20 mouse cellular contexts compared by ENCODE assay signal in the genomic region with DNA sequence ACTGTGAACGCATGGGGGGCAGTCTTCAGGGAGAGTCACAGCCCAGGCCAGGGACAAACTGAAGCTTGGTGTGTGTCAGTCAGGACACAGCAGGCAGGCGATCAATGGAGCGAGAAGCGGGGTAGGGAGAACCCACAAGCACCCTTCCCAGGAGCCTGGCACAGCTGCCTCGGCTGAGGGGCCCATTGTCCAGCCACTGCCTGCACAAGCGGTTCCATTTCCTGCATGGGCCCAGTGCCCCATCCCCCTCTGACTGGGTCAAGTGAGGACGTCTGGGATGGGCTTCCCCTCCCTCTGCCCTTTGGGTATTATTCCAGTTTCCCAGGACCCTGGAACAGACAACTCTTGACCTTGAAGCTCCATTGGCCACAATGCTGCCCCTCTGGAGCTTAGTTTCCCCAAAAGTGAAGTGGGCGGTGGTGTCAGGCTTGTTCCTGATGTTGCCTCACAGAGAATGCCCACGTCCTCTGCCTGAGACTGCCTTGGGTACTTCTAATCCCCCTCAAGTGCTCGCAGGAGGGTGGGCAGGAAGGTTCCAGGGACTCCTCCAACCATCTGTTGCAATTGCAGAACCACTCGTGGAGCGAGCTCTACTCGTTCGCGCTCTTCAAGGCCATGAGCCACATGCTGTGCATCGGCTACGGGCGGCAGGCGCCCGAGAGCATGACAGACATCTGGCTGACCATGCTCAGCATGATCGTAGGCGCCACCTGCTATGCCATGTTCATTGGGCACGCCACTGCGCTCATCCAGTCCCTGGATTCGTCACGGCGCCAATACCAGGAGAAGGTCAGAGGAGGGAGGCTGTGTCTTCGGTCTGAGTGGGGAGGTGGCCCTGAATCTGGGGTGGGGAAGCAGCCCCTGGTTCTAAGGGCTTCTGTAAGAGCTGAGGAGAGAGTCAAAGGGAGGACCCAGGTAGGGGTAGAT. TPM values are rescaled to one million over a fixed set of nuclear protein-coding genes. Genes with fewer than 3 reads are reported as not detected.
A peak's percentile ranks its signal among the peaks of the same experiment; 100 is the strongest.
DNase-seq lines count a peak whose midpoint lies in the region; ATAC-seq lines count a peak whose summit lies in the region.
"Had no signal": no experiment of that assay in that cellular context is flagged by ENCODE, and none has a peak within 500 bp of the region (broad histone marks: within the 10 kb centered on the region; RNA-seq: fewer than 3 reads in every experiment).

No protein-coding gene starts in this region.

- H3K4me1 ChIP-seq in kidney, embryonic 15.5 days = peaks cover 27% of the 10 kb centered on the region
- H3K4me1 ChIP-seq in midbrain, embryonic 14.5 days (ENCODE audit: control insufficient read depth, insufficient read depth, low read length) = no peaks in the 10 kb centered on the region
- H3K4me1 ChIP-seq: intestine, embryonic 15.5 days; midbrain, embryonic 15.5 days had no signal

- no peak overlapping the region for H3K27ac ChIP-seq in kidney, embryonic 15.5 days
- no peak overlapping the region for H3K27ac ChIP-seq in midbrain, embryonic 14.5 days (replicated peaks; ENCODE audit: low read depth, low read length)
- H3K27ac ChIP-seq: forebrain, embryonic 13.5 days; heart, embryonic 15.5 days; intestine, embryonic 15.5 days; kidney, postnatal 0 days; midbrain, embryonic 15.5 days had no signal

- H3K9me3 ChIP-seq in kidney, embryonic 15.5 days (replicated peaks) = no peaks in the 10 kb centered on the region
- no peaks in the 10 kb centered on the region for H3K9me3 ChIP-seq in midbrain, embryonic 14.5 days (ENCODE audit: control insufficient read depth, low read length)
- H3K9me3 ChIP-seq: forebrain, embryonic 13.5 days; heart, embryonic 15.5 days; intestine, embryonic 15.5 days; midbrain, embryonic 15.5 days had no signal

- WGBS in kidney, embryonic 15.5 days = 67% methylated on average over 28 of the region's 28 CpGs
- whole genome bisulfite sequencing in midbrain, embryonic 14.5 days = 75% methylated on average over 28 of the region's 28 CpGs

- H3K4me2 ChIP-seq in kidney, embryonic 15.5 days = no peak overlapping the region
- H3K4me2 ChIP-seq in midbrain, embryonic 14.5 days (ENCODE audit: low read length) = no peak overlapping the region
- H3K4me2 ChIP-seq: forebrain, embryonic 13.5 days; intestine, embryonic 15.5 days; midbrain, embryonic 15.5 days had no signal

- DNase-seq in kidney, adult 9 months = no peak
- DNase-seq in retina, postnatal 1 day = peak; percentile 22
- no peak for DNase-seq in retina, embryonic 14.5 days (ENCODE audit: low spot score)
- peak; percentile 58 to 70 for DNase-seq in right cerebral cortex, postnatal 36 days (ENCODE audit: low spot score in 2 of 2)
- no peak for DNase-seq in midbrain, embryonic 14.5 days
- DNase-seq: adrenal gland, postnatal 14 days; liver; lung, adult 18-20 months; thymus, adult 18-20 months had no signal

- no peak overlapping the region for H3K4me3 ChIP-seq in kidney, embryonic 15.5 days (replicated peaks)
- no peak overlapping the region for H3K4me3 ChIP-seq in midbrain, embryonic 14.5 days (replicated peaks; ENCODE audit: low read depth, low read length)
- H3K4me3 ChIP-seq: forebrain, embryonic 13.5 days; intestine, embryonic 15.5 days; midbrain, embryonic 15.5 days had no signal

- no peaks in the 10 kb centered on the region for H3K27me3 ChIP-seq in kidney, embryonic 15.5 days
- no peaks in the 10 kb centered on the region for H3K27me3 ChIP-seq in midbrain, embryonic 14.5 days (ENCODE audit: control insufficient read depth, insufficient read depth, low read length)
- H3K27me3 ChIP-seq: forebrain, embryonic 13.5 days; intestine, embryonic 15.5 days; midbrain, embryonic 15.5 days had no signal

- peaks cover 10% of the 10 kb centered on the region for H3K36me3 ChIP-seq in kidney, embryonic 15.5 days
- no peaks in the 10 kb centered on the region; the same call in 1 of the 2 replicates for H3K36me3 ChIP-seq in midbrain, embryonic 14.5 days (ENCODE audit: control insufficient read depth, insufficient read depth, low read length)

- 0 out of 2 replicates have a peak, but pooled peaks have one; percentile 8 for ATAC-seq in kidney, embryonic 15.5 days (replicated peaks; ENCODE audit: low FRiP score)
- 0 out of 2 replicates have a peak, but pooled peaks have one; percentile 9 for ATAC-seq in granulocyte monocyte progenitor cell, adult 5-6 weeks (replicated peaks; ENCODE audit: poor library complexity, severe bottlenecking)
- ATAC-seq in midbrain, embryonic 14.5 days (ENCODE audit: low FRiP score, low TSS enrichment) = no peak
- ATAC-seq: CD4-positive, CD25-positive, alpha-beta regulatory T cell, adult 4 months; intestine, embryonic 15.5 days; midbrain, embryonic 15.5 days had no signal

- H3K9ac ChIP-seq in kidney, embryonic 15.5 days = no peak overlapping the region
- no peak overlapping the region for H3K9ac ChIP-seq in midbrain, embryonic 14.5 days (replicated peaks; ENCODE audit: low read length)
- H3K9ac ChIP-seq: forebrain, embryonic 13.5 days; heart, embryonic 15.5 days; intestine, embryonic 15.5 days; midbrain, embryonic 15.5 days had no signal

RNA-seq across cellular contexts. Expression of gene Hcn2, which starts 12.2 kb away (rescaled TPM):
- polyA plus RNA-seq in kidney, embryonic 15.5 days (2015; fragmentation: Nextera tagmentation; extraction: Ambion mirVana) = 0.05 and 0.19 TPM in 2 replicates
- total RNA-seq in granulocyte monocyte progenitor cell, adult 5-6 weeks (2014; fragmentation: Nextera tagmentation) = 0.28 TPM in 1 of 2 replicates, not detected in the other
- total RNA-seq in granulocyte monocyte progenitor cell, adult 5-6 weeks (2017) = 0.39 TPM in 1 of 2 replicates, not detected in the other
- 0.89 and 1.9 TPM in 2 replicates for polyA plus RNA-seq in midbrain, embryonic 14.5 days (2014; fragmentation: Nextera tagmentation; extraction: Ambion mirVana)
- total RNA-seq: megakaryocyte progenitor cell, adult 5-6 weeks had no signal
- polyA plus RNA-seq: CD4-positive, CD25-positive, alpha-beta regulatory T cell, adult 4 months had no signal

RNA-seq across cellular contexts. Expression of gene Polrmt, which starts 17.8 kb away (rescaled TPM):
- 43.7 and 54.4 TPM in 2 replicates for polyA plus RNA-seq in kidney, embryonic 15.5 days (2015; fragmentation: Nextera tagmentation; extraction: Ambion mirVana)
- 28.6 and 56.2 TPM in 2 replicates for total RNA-seq in granulocyte monocyte progenitor cell, adult 5-6 weeks (2014; fragmentation: Nextera tagmentation)
- total RNA-seq in granulocyte monocyte progenitor cell, adult 5-6 weeks (2017) = 12.7 and 14.0 TPM in 2 replicates
- polyA plus RNA-seq in midbrain, embryonic 14.5 days (2014; fragmentation: Nextera tagmentation; extraction: Ambion mirVana) = 35.9 and 39.8 TPM in 2 replicates

RNA-seq across cellular contexts. Expression of gene Bsg, which starts 24.3 kb away (rescaled TPM):
- 913 and 925 TPM in 2 replicates for polyA plus RNA-seq in kidney, embryonic 15.5 days (2015; fragmentation: Nextera tagmentation; extraction: Ambion mirVana)
- 253 and 319 TPM in 2 replicates for total RNA-seq in granulocyte monocyte progenitor cell, adult 5-6 weeks (2014; fragmentation: Nextera tagmentation)
- total RNA-seq in granulocyte monocyte progenitor cell, adult 5-6 weeks (2017) = 278 and 345 TPM in 2 replicates
- 680 and 689 TPM in 2 replicates for polyA plus RNA-seq in midbrain, embryonic 14.5 days (2014; fragmentation: Nextera tagmentation; extraction: Ambion mirVana)

RNA-seq across cellular contexts. Expression of gene Fgf22, which starts 26.3 kb away (rescaled TPM):
- polyA plus RNA-seq in kidney, embryonic 15.5 days (2015; fragmentation: Nextera tagmentation; extraction: Ambion mirVana) = 0.12 and 0.14 TPM in 2 replicates
- not detected in 2 replicates for total RNA-seq in granulocyte monocyte progenitor cell, adult 5-6 weeks (2014; fragmentation: Nextera tagmentation)
- total RNA-seq in granulocyte monocyte progenitor cell, adult 5-6 weeks (2017) = not detected in 2 replicates
- 0.87 and 1.0 TPM in 2 replicates for polyA plus RNA-seq in midbrain, embryonic 14.5 days (2014; fragmentation: Nextera tagmentation; extraction: Ambion mirVana)
- total RNA-seq: adrenal gland, postnatal 14 days; gastrocnemius, postnatal 4 days; megakaryocyte progenitor cell, adult 5-6 weeks had no signal
- polyA plus RNA-seq: CD4-positive, CD25-positive, alpha-beta regulatory T cell, adult 4 months; spleen, adult 2 months had no signal

RNA-seq across cellular contexts. Expression of gene Rnf126, which starts 38.2 kb away (rescaled TPM):
- 88.5 and 102 TPM in 2 replicates for polyA plus RNA-seq in kidney, embryonic 15.5 days (2015; fragmentation: Nextera tagmentation; extraction: Ambion mirVana)
- total RNA-seq in granulocyte monocyte progenitor cell, adult 5-6 weeks (2014; fragmentation: Nextera tagmentation) = 32.1 and 64.5 TPM in 2 replicates
- total RNA-seq in granulocyte monocyte progenitor cell, adult 5-6 weeks (2017) = 17.3 and 28.2 TPM in 2 replicates
- polyA plus RNA-seq in midbrain, embryonic 14.5 days (2014; fragmentation: Nextera tagmentation; extraction: Ambion mirVana) = 92.8 and 94.6 TPM in 2 replicates

Comparison
In these comparisons a context has a peak if more than half of its experiments do, and no peak if none do; other contexts are left out.
1. DNase-seq: peak in retina, postnatal 1 day (single experiment) and right cerebral cortex, postnatal 36 days (2 of 2); none in kidney, adult 9 months (single experiment), retina, embryonic 14.5 days (single experiment) and midbrain, embryonic 14.5 days (single experiment).